Mouse (Mus musculus): ENCODE data around the gene Id2. TPM values are rescaled to one million over a fixed set of nuclear protein-coding genes. Genes with fewer than 3 reads are reported as not detected.

Id2 gene
- total and polyA plus RNA-seq, 2 experiments from 2014 or later, result 146 to 200 TPM

- ATAC-seq (ENCODE audit: low FRiP score), result peak; percentile 8
- Histone ChIP-seq H3K27ac (ENCODE audit: low read depth, low read length) (peak overlapping the region; percentile 55; the same call in 1 of the 2 replicates), H3K36me3 (ENCODE audit: insufficient read depth, low read length) (no peaks in the 10 kb centered on the region), H3K27me3 (ENCODE audit: insufficient read depth, low read length) (no peaks in the 10 kb centered on the region), H3K4me1 (ENCODE audit: insufficient read depth, low read length) (peaks cover 8% of the 10 kb centered on the region; the same call in 1 of the 2 replicates), H3K9ac (replicated peaks; ENCODE audit: low read length, poor library complexity, severe bottlenecking) (peak overlapping the region; percentile 66), H3K9me3 (ENCODE audit: low read length) (no peaks in the 10 kb centered on the region), H3K4me3 (ENCODE audit: low read depth, low read length) (peak overlapping the region; percentile 71), H3K4me2 (ENCODE audit: low read depth, low read length, poor library complexity, severe bottlenecking) (peak overlapping the region; percentile 99)
- 0% methylated on average over 19 of the region's 19 CpGs for WGBS
- TF ChIP-seq CTCF (IDR thresholded peaks at IDR 0.05), result no peak
- DNase-seq (ENCODE audit: low spot score), result peak; percentile 7
Observed at GRCm38 (mm10) chr12:25095538-25095937, 1.4 kb downstream of the Id2 start.

- Histone ChIP-seq H3K27me3 (ENCODE audit: insufficient read depth, low read length) (no peaks in the 10 kb centered on the region), H3K4me1 (ENCODE audit: insufficient read depth, low read length) (peaks cover 8% of the 10 kb centered on the region; the same call in 1 of the 2 replicates), H3K27ac (ENCODE audit: low read depth, low read length) (peak overlapping the region; percentile 55; the same call in 1 of the 2 replicates), H3K9me3 (ENCODE audit: low read length) (no peaks in the 10 kb centered on the region), H3K9ac (replicated peaks; ENCODE audit: low read length, poor library complexity, severe bottlenecking) (peak overlapping the region; percentile 66), H3K4me2 (ENCODE audit: low read depth, low read length, poor library complexity, severe bottlenecking) (peak overlapping the region; percentile 99), H3K36me3 (ENCODE audit: insufficient read depth, low read length) (no peaks in the 10 kb centered on the region), H3K4me3 (ENCODE audit: low read depth, low read length) (peak overlapping the region; percentile 71)
- ATAC-seq (ENCODE audit: low FRiP score) (no peak), DNase-seq (ENCODE audit: low spot score) (peak; percentile 46)
- under 1% methylated on average over 22 of the region's 22 CpGs for WGBS
- peak; percentile 44 for TF ChIP-seq CTCF (IDR thresholded peaks at IDR 0.05)
Observed at GRCm38 (mm10) chr12:25094621-25095521, 2.1 kb downstream of the Id2 start.

- no peak for DNase-seq (ENCODE audit: low spot score)
- ATAC-seq (ENCODE audit: low FRiP score), result no peak
Observed at GRCm38 (mm10) chr12:25093241-25093774, 3.6 kb downstream of the Id2 start.

GRCm38 (mm10) chr12:25092751-25093211 lies 4.2 kb downstream of the Id2 start:
- Histone ChIP-seq H3K4me3 (ENCODE audit: low read depth, low read length) (peak overlapping the region; percentile 34), H3K36me3 (ENCODE audit: insufficient read depth, low read length) (no peaks in the 10 kb centered on the region), H3K9me3 (ENCODE audit: low read length) (no peaks in the 10 kb centered on the region), H3K4me2 (ENCODE audit: low read depth, low read length, poor library complexity, severe bottlenecking) (peak overlapping the region; percentile 79), H3K9ac (replicated peaks; ENCODE audit: low read length, poor library complexity, severe bottlenecking) (peak overlapping the region; percentile 42), H3K27me3 (ENCODE audit: insufficient read depth, low read length) (no peaks in the 10 kb centered on the region), H3K4me1 (ENCODE audit: insufficient read depth, low read length) (peaks cover 5% of the 10 kb centered on the region; the same call in 1 of the 2 replicates), H3K27ac (ENCODE audit: low read depth, low read length) (no peak overlapping the region)
- WGBS, result 4% methylated on average over 17 of the region's 17 CpGs
- ATAC-seq (ENCODE audit: low FRiP score) (no peak), DNase-seq (ENCODE audit: low spot score) (no peak)
- no peak for TF ChIP-seq CTCF (IDR thresholded peaks at IDR 0.05)

More at GRCm38 (mm10) chr12:25093241-25093774, 3.6 kb downstream of the Id2 start:
- no peaks in the 10 kb centered on the region for H3K36me3 ChIP-seq (ENCODE audit: insufficient read depth, low read length)
- WGBS, result 16% methylated on average over 11 of the region's 11 CpGs
- peaks cover 8% of the 10 kb centered on the region; the same call in 1 of the 2 replicates for H3K4me1 ChIP-seq (ENCODE audit: insufficient read depth, low read length)
- 0 out of 2 replicates have a peak overlapping the region, but pooled peaks have one; percentile 13 for H3K9ac ChIP-seq (replicated peaks; ENCODE audit: low read length, poor library complexity, severe bottlenecking)
- peak overlapping the region; percentile 34 for H3K4me3 ChIP-seq (ENCODE audit: low read depth, low read length)
- TF ChIP-seq CTCF (IDR thresholded peaks at IDR 0.05), result no peak
- H3K9me3 ChIP-seq (ENCODE audit: low read length), result no peaks in the 10 kb centered on the region
- peak overlapping the region; percentile 79 for H3K4me2 ChIP-seq (ENCODE audit: low read depth, low read length, poor library complexity, severe bottlenecking)
- H3K27me3 ChIP-seq (ENCODE audit: insufficient read depth, low read length), result no peaks in the 10 kb centered on the region
- H3K27ac ChIP-seq (ENCODE audit: low read depth, low read length), result no peak overlapping the region

GRCm38 (mm10) chr12:25092027-25092704 lies 4.8 kb downstream of the Id2 start:
- peaks cover 1% of the 10 kb centered on the region; the same call in 1 of the 2 replicates for H3K4me1 ChIP-seq (ENCODE audit: insufficient read depth, low read length)
- 8% methylated on average over 25 of the region's 25 CpGs for WGBS
- peak overlapping the region; percentile 42 for H3K9ac ChIP-seq (replicated peaks; ENCODE audit: low read length, poor library complexity, severe bottlenecking)
- no peaks in the 10 kb centered on the region for H3K36me3 ChIP-seq (ENCODE audit: insufficient read depth, low read length)
- peak; percentile 87 for DNase-seq (ENCODE audit: low spot score)
- no peak overlapping the region for H3K27ac ChIP-seq (ENCODE audit: low read depth, low read length)
- peak overlapping the region; percentile 79 for H3K4me2 ChIP-seq (ENCODE audit: low read depth, low read length, poor library complexity, severe bottlenecking)
- H3K9me3 ChIP-seq (ENCODE audit: low read length), result no peaks in the 10 kb centered on the region
- peak; percentile 66 for ATAC-seq (ENCODE audit: low FRiP score)
- peak overlapping the region; percentile 34 for H3K4me3 ChIP-seq (ENCODE audit: low read depth, low read length)
- no peaks in the 10 kb centered on the region for H3K27me3 ChIP-seq (ENCODE audit: insufficient read depth, low read length)
- TF ChIP-seq CTCF (IDR thresholded peaks at IDR 0.05), result peak; percentile 99

All from midbrain, postnatal 0 days (tissue).